Mouse (Mus musculus) urinary bladder, postnatal 14 days (tissue): ENCODE data around the gene Tnpo2.

ENCODE experiments used
- DNase-seq: peaks from one replicate; pipeline ENCODE4 v3.0.0; 2021; ENCODE audit warnings: low spot score

Tnpo2 gene

DNA sequence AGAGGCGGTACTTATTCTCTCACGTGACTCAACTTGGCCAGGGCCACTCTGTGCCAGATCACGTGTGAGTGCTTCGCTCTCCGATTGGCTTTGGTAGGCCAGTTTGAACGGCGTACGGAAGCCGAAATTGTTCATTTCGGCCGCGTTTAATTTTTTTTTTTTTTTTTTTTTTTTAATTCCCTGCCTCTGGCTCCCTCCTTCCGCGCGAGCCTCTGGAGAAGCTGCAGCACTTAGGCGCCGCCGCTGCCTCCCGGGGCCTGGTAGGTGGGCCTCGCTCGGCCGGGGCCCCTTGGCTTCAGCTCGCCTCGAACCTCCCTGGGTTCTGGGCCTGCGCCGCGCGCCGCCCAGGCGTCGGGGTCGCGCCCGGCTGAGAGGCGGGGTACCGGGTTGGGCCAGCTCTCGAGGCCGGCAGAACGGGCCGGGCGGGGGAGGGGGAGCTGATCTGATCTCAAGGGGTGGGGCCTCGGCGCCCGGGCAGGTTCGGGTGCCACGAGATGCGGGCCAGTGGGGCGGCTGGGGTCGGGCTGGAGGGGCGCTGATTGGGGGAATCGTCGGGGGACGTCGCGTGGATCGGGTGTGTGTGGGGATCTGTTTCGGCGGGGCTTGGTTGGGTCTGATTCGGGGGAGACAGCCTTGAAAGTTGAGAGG is at the start of gene Tnpo2:
Tnpo2 (plus strand) TSS at position 198 of the 648 bp plus-strand sequence.
- peak; percentile 93 for DNase-seq

DNA sequence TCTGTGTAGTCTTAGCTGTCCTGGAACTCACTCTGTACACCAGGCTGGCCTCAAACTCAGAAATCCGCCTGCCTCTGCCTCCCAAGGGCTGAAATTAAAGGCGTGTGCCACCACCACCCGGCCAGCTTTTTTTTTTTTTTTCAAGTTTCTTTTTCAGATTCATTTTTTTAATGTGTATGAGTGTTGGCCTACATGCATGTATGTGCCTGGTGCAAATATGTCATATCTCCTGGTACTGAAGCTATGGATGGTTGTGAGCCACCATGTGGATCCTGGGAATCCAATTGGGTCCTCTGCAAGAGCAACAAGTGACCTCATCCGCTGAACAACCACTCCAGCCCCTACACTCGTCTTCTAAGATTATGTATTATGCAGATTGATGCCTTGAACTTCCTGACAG is 49.3 kb upstream of the Tnpo2 start:
- no peak for DNase-seq

DNA sequence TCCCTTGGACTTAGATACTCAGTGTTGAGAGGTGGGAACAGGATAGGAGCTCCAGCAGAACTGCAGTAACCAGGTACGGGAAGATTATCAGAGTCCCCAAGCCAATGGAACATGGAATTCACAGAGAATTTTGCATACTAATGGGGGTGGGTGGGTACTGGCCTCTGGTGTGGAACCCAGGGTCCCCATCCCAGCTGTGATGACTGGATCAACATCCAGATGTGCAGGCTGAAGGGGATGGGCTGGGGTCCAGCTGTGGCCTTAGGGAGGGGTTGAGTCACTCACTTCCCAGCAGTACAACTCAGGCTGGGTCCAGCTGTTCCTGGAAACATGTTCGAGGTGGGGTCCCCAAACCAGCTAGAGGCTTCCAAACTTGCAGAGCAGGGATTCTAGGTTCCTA is 48.8 kb upstream of the Tnpo2 start:
- DNase-seq, result no peak

DNA sequence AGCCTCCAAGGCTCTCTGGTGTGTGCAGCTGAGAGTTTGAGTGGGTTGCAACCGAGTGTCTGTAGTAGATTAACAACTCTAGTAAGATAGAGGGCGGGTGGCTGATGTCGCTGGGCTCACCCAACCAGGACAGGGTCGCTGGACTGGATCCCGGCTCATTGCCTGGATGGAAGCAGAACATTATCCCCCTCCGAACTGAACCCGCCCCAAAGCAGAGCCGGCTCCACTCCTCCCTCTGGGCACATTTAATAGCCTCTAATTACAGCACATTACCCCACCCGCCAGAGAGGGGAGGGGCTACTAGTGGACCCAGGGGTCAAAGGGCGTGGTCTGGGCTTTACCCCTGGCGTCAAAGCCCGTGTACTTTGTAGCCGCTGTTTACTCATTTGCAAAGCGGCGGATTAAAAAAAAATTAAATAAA is 47.4 kb upstream of the Tnpo2 start:
- peak; percentile 75 for DNase-seq

DNA sequence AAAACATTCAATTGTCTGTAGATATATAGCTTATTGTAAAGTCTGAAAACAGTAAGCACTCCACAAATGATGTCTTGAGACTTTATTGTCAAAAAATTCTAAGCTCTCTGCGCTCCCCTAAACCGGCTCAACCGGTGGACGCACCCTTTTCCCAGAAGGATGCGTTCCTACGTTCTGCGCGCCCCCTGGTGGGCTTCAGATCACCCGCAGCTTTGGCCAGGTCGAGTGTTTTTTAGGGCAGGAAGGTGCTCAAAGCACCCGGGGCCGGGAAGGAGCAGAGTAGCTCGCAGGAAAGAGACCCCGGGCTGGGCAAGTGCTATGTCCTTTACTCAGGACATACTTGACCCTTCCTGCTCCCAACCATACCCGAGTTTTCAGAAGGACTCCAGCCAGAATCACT is 46.9 kb upstream of the Tnpo2 start:
- DNase-seq, result peak; percentile 98

DNA sequence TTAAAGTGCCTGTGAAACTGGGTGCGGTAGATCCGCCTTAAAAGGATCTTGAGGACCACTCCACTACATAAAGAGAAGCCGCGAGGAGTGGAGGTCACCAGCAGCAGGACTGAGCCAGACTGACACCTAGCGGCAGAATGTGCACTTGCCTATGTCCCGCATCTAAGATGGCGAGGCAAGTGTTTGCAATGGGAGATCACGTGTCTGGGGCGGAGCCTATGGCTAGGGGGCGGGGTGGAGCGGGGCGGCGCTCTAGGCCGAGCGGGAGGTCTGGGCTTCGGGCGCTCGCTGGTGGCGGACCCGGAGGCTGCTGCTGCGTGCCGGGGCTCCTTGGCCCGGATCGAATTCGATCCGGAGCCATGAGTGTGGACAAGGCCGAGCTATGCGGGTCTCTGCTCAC is 46.4 kb upstream of the Tnpo2 start, which contains the start of gene Hook2:
Hook2 (plus strand) TSS at position 255 of the 400 bp plus-strand sequence.
- peak; percentile 98 for DNase-seq

DNA sequence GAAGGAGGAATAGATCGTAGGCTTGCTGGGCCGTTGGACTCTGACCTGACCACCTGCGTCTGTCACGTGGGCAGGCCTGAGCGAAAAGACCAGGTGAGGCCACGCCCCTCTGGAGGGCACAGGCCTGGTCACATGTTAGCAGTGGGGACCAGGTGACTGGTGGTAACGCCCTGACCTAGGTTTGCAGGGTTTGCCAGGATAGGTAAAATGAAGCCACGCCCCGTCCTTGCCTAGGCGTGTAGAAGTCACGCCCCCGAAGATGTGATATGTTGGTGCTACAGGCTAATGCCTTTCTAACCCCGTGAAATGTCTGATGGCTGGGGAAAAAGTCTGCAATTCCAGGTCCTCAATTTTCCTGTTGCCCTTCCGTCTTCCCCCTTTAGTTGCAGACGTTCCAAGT is 45.9 kb upstream of the Tnpo2 start:
- DNase-seq, result peak; percentile 87

DNA sequence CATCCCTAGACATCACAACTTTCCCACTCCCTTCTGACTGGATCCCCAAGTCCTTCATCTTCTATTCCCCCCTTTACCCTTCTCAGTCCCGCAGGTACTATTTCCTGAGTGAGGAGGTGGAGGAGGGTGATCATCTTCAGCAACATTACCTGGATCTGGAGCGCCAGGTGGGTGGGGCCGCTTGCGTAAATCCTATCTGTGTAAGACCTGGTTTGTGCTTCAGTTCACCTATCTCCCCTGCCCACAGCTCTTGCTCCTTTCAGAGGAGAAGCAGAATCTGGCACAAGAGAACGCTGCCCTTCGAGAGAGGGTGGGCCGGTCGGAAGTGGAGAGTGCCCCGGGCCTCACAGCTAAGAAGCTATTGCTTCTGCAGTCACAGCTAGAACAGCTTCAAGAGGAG is 42.3 kb upstream of the Tnpo2 start:
- no peak for DNase-seq

DNA sequence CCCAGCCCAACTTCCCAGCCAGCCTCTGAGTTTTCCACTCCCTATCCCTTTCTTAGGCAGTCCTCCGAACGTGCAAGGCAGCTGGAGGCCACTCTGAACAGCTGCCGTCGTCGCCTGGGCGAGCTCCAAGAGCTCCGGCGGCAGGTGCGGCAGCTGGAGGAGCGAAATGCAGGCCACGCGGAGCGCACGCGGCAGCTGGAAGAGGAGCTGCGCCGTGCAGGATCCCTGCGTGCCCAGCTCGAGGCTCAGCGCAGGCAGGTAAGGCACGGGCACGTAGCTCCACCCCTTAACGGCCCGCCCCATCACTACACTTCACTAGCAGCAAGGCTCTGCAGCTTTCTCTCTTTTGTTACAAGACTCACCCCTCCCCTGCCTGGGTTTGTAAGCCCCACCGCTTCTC is 41.0 kb upstream of the Tnpo2 start:
- DNase-seq, result no peak

DNA sequence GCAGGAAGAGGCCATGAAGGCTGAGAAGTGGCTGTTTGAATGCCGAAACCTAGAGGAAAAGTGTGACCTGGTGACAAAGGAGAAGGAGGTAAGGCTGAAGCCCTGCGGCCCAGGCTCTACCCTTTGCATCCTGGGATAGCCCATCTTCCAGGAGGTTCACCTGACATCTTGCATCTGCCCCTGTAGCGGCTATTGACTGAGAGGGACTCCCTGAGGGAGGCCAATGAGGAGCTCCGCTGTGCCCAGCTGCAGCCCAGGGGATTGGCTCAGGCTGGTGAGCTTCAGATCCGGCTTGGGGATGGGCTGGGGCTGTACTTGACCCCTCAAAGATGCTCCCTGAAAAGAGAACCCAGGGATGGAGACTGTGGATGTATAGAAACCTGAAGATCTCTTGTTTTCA is 39.7 kb upstream of the Tnpo2 start:
- no peak for DNase-seq

DNA sequence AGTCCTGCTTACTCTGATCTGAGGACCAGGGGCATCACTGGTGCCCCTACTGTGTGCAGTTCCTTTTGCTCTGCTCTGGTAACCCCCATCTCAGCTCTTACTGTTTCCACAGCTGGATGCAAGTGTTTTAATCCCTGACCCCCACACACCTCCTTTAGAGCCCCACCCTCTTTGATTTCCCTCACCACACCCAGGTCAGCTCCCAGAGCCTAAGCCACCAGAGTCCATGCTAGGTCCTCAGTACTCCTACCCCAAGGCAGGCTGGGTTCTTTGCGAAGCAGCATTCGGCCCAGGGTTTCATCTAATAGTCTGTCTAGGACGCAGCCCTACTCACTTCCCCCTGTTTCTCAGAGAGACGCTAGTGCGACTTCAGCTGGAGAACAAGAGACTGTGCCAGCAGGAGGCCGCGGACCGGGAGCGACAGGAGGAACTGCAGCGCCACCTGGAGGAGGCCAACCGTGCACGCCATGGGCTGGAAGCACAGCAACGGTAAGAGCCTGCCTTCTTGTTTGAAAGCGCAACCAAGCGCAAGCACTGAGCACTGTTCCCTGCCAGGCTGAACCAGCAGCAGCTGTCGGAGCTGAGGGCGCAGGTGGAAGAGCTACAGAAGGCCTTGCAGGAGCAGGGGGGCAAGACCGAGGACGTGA is 38.9 kb upstream of the Tnpo2 start:
- peak; percentile 93 for DNase-seq

DNA sequence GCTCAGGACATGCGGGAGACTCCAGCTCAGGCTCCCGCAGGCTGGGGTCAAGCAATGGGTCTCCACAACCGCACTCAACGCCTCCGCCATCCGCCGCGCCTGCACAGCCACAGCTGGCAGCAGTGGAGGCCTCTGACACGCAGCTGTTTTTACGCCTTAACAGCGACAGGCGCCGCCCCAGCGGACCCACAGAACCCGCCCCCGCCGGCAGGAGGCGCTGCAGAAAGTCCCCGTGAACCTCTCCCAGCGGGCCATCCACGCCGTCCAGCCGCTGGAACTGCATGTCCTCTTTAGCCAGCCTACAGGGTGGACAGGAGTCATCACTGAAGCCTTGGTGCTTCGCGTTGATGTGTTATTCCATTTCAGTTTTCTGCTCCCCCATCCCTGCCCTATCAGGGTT is 29.0 kb upstream of the Tnpo2 start:
- no peak for DNase-seq

DNA sequence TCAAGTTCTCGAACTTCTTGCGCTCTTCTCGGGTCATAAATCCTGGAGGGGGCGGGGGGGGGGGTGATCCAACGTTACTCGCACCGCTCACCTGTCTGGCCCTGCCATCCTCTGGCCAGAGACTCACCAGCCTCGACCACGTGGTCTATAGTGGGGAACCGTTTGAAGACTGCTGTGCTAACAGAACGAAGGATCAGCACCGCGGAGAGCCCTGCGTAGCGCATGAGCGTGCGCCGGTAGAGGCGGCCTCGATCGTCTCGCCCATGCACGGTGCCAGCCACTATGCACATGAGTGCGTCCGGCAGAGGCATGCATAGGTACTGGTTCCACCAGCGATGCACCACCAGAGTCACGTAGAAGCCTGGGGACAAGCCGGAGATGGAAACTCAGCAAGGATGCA is 25.5 kb upstream of the Tnpo2 start:
- no peak for DNase-seq

DNA sequence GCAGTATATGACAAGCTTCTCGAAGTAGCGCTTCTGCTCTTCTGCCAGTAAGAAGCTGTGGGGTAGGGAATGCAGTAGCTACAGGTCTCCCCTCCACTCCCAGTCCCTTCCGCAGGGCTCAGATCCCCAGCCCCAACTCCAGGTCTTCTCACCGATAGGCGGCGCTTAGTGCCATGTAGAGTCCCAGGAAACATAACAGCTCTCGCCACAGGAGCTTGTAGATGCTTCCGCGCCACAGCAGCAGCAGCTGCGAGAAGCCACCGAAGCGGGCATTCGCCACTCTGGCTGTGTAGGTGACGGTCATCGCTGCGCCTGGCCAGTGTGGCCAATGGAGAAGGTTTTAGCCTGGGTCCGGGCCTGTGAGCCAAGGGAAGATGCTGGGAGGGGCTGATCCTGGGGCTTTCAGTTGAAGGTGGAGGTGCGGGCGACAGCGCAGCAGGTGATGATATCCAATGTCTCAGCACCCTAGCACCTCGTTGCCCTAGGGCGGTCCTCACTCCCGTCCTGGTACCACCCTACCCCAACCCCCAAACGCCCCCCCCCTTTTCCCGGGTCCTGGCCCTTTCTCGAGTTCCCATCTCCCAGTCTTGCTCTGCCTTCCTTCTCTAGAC is 23.4 kb upstream of the Tnpo2 start:
- DNase-seq, result peak; percentile 79

DNA sequence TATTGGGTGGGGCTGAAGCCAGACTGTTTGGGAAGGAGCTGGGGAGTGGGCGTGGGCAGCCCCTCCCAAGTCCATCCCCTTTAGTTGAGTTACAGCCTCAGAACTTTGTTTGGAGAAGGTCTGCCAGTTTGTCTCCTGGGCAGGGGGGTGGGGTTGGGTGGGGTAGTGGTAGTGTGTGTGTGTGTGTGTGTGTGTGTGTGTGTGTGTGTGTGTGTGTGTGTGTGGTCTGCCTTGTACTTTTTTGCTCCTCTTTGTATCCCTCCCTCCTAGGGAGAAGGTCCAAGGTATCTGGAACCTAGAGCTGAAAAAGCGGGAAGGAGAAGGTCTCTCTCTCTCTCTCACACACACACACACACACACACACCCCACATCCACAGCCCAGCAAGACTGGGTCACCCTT is 22.3 kb upstream of the Tnpo2 start, which contains the start of gene Best2:
Best2 (minus strand) TSS at position 101 of the 400 bp plus-strand sequence.
- DNase-seq, result no peak

DNA sequence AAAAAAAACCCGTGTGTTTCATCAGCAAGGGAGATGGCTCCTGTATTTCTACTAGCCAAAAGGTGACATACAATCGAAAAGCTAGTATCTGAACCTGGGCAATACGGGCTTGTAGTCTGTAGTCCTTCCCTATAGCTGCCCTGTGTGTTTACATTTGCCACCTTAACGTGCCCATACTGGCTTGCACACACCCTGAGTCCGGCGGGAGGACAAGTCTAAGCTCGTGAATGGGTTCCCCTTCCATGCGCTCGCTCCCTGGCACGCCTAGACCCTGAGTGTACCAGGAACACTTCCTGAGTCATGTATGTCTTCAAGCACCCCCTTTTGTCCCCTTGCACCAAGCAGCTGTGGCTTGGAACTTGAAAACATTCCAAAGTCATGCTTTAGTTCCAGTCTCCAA is 20.0 kb upstream of the Tnpo2 start:
- DNase-seq, result peak; percentile 77

DNA sequence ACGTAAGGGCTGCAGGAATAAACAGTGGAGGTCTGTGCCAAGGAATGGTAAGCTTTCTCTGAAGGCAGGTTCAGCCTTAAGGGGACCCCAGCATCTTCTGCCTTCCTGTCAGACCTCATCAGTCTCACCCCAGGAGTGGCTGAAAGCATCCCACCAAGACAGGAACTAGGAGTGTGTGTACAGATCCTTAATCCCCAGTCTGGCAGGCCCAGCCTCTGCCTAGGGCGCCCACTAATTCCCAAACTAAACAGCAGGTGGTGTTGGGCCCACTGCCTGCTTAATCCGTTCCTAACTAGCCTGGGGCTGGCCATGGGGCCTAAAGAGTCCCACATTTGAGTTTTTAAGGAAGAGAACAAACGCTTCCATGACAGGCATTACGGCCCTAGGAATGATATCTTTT is 19.5 kb upstream of the Tnpo2 start:
- DNase-seq, result no peak

DNA sequence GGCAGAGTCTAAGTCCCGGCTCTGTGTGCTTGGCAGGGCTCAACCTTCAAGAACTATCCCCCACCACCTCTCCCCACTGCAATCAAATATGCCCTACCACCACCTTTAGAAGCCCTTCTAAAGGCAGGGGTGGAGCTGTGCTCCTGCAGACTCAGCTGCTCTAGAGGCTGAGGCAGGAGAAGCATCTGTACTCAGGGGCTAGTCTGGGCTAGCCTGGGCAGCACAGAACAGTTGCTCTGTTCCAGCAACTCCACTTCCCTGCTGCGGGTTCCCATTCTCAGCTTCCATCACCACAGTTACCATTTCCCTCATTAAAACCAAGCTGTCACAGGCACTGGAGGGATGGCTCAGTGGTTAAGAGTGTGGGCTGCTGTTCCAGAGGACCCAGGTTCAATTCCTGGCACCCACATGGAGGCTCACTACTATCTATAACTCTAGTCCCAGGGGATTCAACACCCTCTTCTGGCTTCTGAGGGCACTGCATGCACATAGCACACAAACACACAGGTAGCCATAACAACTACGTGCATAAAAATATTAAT is 15.1 kb upstream of the Tnpo2 start:
- no peak for DNase-seq

DNA sequence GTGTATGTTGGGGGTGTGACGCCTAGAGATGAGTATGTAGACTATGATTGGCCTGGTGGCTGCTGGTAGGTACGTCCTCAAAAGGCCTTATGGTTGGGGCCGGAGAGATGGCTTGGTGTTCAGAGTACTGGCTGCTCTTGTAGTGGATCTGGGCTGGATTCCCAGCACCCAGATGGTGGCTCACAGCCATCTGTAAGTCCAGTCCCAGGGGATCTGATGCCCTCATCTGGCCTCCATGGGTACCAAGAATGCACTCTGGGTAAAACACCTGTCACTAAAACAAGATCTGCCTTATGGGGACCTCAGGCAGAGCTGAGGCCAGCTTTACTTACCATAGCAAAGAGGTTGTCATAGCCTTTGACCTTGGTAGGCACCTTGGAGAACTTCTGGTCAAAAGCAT is 12.9 kb upstream of the Tnpo2 start:
- DNase-seq, result no peak

DNA sequence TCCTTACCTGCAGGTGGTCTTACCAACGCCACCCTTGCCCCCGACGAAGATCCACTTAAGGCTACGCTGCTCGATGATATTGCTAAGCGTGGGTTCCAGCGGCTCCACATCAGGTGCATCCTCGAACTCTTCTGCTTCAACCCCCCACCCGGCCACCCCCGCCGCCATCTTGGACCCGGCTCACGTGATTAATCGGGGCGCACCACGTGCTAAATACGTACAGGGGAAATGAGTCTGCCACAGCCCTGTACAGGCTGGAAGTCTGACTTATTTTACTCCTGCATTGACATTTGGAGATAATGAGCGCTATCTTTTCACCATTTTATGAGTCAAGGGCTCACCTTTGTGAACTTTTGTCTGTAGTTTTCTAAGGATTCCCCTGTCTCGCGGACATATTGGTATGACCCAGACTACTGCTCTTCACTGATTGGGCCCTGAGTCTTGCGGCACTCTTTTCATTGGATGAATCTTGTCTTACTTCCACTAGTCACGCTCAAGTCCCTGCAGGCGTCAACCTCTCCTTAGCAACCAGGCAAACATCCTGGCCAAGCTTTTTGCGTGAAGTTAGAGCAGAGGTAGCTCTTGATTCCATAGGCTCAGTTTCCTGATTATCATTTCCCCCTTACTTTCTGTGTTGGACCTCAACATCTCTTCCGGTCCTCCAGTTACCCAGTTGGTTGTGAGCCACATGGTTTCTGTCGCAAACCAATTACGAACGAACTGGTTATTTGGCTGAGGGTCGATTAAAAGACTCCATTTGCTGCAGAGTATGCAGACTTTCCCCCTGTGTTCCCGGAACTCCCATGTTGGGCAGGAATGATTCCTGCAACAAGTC is 11.4 kb upstream of the Tnpo2 start, which contains the start of gene Asna1:
Asna1 (minus strand) TSS at position 184 of the 835 bp plus-strand sequence.
- peak; percentile 79 for DNase-seq

DNA sequence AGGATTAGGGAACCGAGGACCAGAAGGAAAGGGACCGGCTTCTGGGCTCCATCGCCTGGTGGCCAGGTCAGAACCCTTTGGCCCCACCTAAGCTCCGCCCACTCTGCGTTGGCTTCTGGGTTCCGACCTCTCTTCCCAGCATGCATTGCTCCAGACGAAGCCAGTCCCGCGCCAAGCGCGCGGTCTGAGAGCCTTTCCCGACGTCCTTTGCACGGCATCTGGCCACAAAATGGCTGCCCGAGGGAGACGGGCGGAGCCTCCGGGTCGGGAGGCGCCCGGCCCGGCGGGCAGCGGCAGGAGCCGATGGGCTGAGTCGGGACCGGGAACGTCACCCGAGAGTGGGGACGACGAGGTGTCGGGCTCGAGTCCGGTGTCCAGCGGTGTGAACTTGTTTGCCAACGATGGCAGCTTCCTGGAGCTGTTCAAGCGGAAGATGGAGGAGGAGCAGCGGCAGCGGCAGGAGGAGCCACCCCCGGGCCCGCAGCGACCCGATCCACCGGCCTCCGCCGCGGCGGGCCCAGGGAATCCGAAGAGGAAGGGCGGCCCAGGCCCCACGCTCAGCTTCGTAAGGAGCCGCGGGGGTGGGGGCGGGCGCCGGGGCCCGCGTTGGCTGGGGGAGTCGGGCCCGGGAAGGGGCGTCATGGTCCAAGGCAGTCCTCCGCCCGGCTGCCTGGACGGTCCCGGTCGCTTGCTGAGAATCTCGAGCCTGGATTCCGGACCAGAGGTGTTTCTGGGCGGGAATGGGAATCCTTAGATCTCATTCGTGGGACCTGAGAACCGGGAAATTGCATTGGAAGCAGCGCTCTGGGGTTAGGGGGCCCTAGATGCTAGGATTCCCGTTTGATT is 9.8 kb upstream of the Tnpo2 start, which contains the start of gene Trir:
Trir (plus strand) TSS at position 154 of the 846 bp plus-strand sequence.
- peak; percentile 97 for DNase-seq
